Mouse (Mus musculus): ENCODE measurements around the gene Prss33. TPM values are rescaled to one million over a fixed set of nuclear protein-coding genes. Genes with fewer than 3 reads are reported as not detected.

Prss33 gene
- polyA plus RNA-seq, 1 experiment: not detected

- Histone ChIP-seq H3K4me1 (ENCODE audit: control insufficient read depth, insufficient read depth, insufficient read length, low read length) (no peaks in the 10 kb centered on the region), H3K27ac (replicated peaks; ENCODE audit: low read depth, low read length) (no peak overlapping the region), H3K4me3 (ENCODE audit: insufficient read depth, low read depth, low read length) (no peak overlapping the region)
These were observed 52.5 kb downstream of the Prss33 start for GRCm38 (mm10) chr17:23783352-23783751.

Other genes with a start within 250 kb of the Prss33 start
- gene Zfp13, start 236.6 kb downstream of the Prss33 start, polyA plus RNA-seq (2012; ENCODE audit: insufficient read depth, insufficient read length, missing spikeins): 1.8 and 3.7 TPM in 2 replicates
- gene Zscan10, start 235.2 kb downstream of the Prss33 start, polyA plus RNA-seq (2012; ENCODE audit: insufficient read depth, insufficient read length, missing spikeins): not detected in 2 replicates
- gene Mmp25, start 190.8 kb downstream of the Prss33 start, polyA plus RNA-seq (2012; ENCODE audit: insufficient read depth, insufficient read length, missing spikeins): not detected in 2 replicates
- gene Bicdl2, start 175.6 kb downstream of the Prss33 start, polyA plus RNA-seq (2012; ENCODE audit: insufficient read depth, insufficient read length, missing spikeins): not detected in 2 replicates
- 284 and 292 TPM in 2 replicates for gene Hcfc1r1, start 162.5 kb downstream of the Prss33 start, polyA plus RNA-seq (2012; ENCODE audit: insufficient read depth, insufficient read length, missing spikeins)
- gene Thoc6, start 162.2 kb downstream of the Prss33 start, polyA plus RNA-seq (2012; ENCODE audit: insufficient read depth, insufficient read length, missing spikeins): 13.0 and 16.3 TPM in 2 replicates
- gene Tnfrsf12a, start 158.6 kb downstream of the Prss33 start, polyA plus RNA-seq (2012; ENCODE audit: insufficient read depth, insufficient read length, missing spikeins): 20.5 and 40.5 TPM in 2 replicates
- not detected in 2 replicates for gene Cldn6, start 156.8 kb downstream of the Prss33 start, polyA plus RNA-seq (2012; ENCODE audit: insufficient read depth, insufficient read length, missing spikeins)
- not detected in 2 replicates for gene Cldn9, start 152.0 kb downstream of the Prss33 start, polyA plus RNA-seq (2012; ENCODE audit: insufficient read depth, insufficient read length, missing spikeins)
- not detected in 2 replicates for gene 1520401A03Rik, start 113.3 kb downstream of the Prss33 start, polyA plus RNA-seq (2012; ENCODE audit: insufficient read depth, insufficient read length, missing spikeins)
- 1.8 TPM in 1 of 2 replicates, not detected in the other for gene Pkmyt1, start 109.7 kb downstream of the Prss33 start, polyA plus RNA-seq (2012; ENCODE audit: insufficient read depth, insufficient read length, missing spikeins)
- 4.0 and 5.1 TPM in 2 replicates for gene Paqr4, start 95.2 kb downstream of the Prss33 start, polyA plus RNA-seq (2012; ENCODE audit: insufficient read depth, insufficient read length, missing spikeins)
- gene Kremen2, start 90.2 kb downstream of the Prss33 start, polyA plus RNA-seq (2012; ENCODE audit: insufficient read depth, insufficient read length, missing spikeins): not detected in 2 replicates
- 25.8 and 26.8 TPM in 2 replicates for gene Flywch1, start 64.5 kb downstream of the Prss33 start, polyA plus RNA-seq (2012; ENCODE audit: insufficient read depth, insufficient read length, missing spikeins)
- gene Flywch2, start 50.0 kb downstream of the Prss33 start, polyA plus RNA-seq (2012; ENCODE audit: insufficient read depth, insufficient read length, missing spikeins): 2.8 and 8.2 TPM in 2 replicates
- 86.7 and 109 TPM in 2 replicates for gene Srrm2, start 45.5 kb downstream of the Prss33 start, polyA plus RNA-seq (2012; ENCODE audit: insufficient read depth, insufficient read length, missing spikeins)
- gene Elob, start 6.9 kb downstream of the Prss33 start, polyA plus RNA-seq (2012; ENCODE audit: insufficient read depth, insufficient read length, missing spikeins): 378 and 510 TPM in 2 replicates
- gene Prss32, start 7.8 kb upstream of the Prss33 start, polyA plus RNA-seq (2012; ENCODE audit: insufficient read depth, insufficient read length, missing spikeins): not detected in 2 replicates
- not detected in 2 replicates for gene Prss41, start 8.1 kb upstream of the Prss33 start, polyA plus RNA-seq (2012; ENCODE audit: insufficient read depth, insufficient read length, missing spikeins)
- gene Prss21, start 32.0 kb upstream of the Prss33 start, polyA plus RNA-seq (2012; ENCODE audit: insufficient read depth, insufficient read length, missing spikeins): not detected in 2 replicates
- not detected in 2 replicates for gene Dcpp1, start 44.8 kb upstream of the Prss33 start, polyA plus RNA-seq (2012; ENCODE audit: insufficient read depth, insufficient read length, missing spikeins)
- gene Dcpp2, start 44.8 kb upstream of the Prss33 start, polyA plus RNA-seq (2012; ENCODE audit: insufficient read depth, insufficient read length, missing spikeins): not detected in 2 replicates
- not detected in 2 replicates for gene Dcpp3, start 81.4 kb upstream of the Prss33 start, polyA plus RNA-seq (2012; ENCODE audit: insufficient read depth, insufficient read length, missing spikeins)
- gene Sbp, start 105.6 kb upstream of the Prss33 start, polyA plus RNA-seq (2012; ENCODE audit: insufficient read depth, insufficient read length, missing spikeins): not detected in 2 replicates
- gene Sbpl, start 119.2 kb upstream of the Prss33 start, polyA plus RNA-seq (2012; ENCODE audit: insufficient read depth, insufficient read length, missing spikeins): not detected in 2 replicates
- not detected in 2 replicates for gene Prss30, start 144.5 kb upstream of the Prss33 start, polyA plus RNA-seq (2012; ENCODE audit: insufficient read depth, insufficient read length, missing spikeins)
- gene Prss22, start 162.0 kb upstream of the Prss33 start, polyA plus RNA-seq (2012; ENCODE audit: insufficient read depth, insufficient read length, missing spikeins): not detected in 2 replicates
- gene Prss27, start 202.1 kb upstream of the Prss33 start, polyA plus RNA-seq (2012; ENCODE audit: insufficient read depth, insufficient read length, missing spikeins): 1.7 and 3.0 TPM in 2 replicates
- 7.9 and 8.3 TPM in 2 replicates for gene Kctd5, start 237.4 kb upstream of the Prss33 start, polyA plus RNA-seq (2012; ENCODE audit: insufficient read depth, insufficient read length, missing spikeins)

All from brown adipose tissue, adult 24 weeks (tissue).